Mouse (Mus musculus) small intestine, adult 2 months (tissue): ENCODE results near the gene Glg1. TPM values are rescaled to one million over a fixed set of nuclear protein-coding genes. Genes with fewer than 3 reads are reported as not detected.
"Not testable (repeated sequence)": the region's sequence is repeated elsewhere in the genome, so short reads cannot be mapped to it uniquely, and the experiment has no call there.

Experiments
- H3K27ac ChIP-seq: fragments of 200-500 bp; 2 replicates; pipeline ENCODE4 v1.5.1; 2012; ENCODE audit warnings: low read depth, low read length, control low read depth, inconsistent platforms; ENCODE audit not compliant: insufficient read depth
- H3K27me3 ChIP-seq: fragments of 200-500 bp; 2 replicates; pipeline ENCODE4 v1.6.1; 2012; ENCODE audit warnings: mild to moderate bottlenecking, moderate library complexity, low read length, inconsistent platforms; ENCODE audit not compliant: control insufficient read depth, insufficient read depth
- H3K36me3 ChIP-seq: fragments of 200-500 bp; 2 replicates; pipeline ENCODE4 v1.6.1; 2012; ENCODE audit warnings: mild to moderate bottlenecking, low read length, control low read depth, inconsistent platforms; ENCODE audit not compliant: control insufficient read depth, insufficient read depth
- H3K4me1 ChIP-seq: fragments of 200-500 bp; 2 replicates; pipeline ENCODE4 v1.6.1; 2012; ENCODE audit warnings: low read length, inconsistent platforms, mixed read lengths; ENCODE audit not compliant: control insufficient read depth, insufficient read depth, insufficient read length
- H3K4me3 ChIP-seq: fragments of 200-500 bp; 2 replicates; pipeline ENCODE4 v1.5.1; 2012; ENCODE audit warnings: low read depth, mild to moderate bottlenecking, control low read depth, inconsistent platforms, low read length, moderate library complexity
- CTCF ChIP-seq: fragments of 200-500 bp; IDR thresholded peaks from 2 replicates; pipeline ENCODE4 v1.5.1; 2012; ENCODE audit warnings: low read depth, mild to moderate bottlenecking, control low read depth, inconsistent platforms, low read length, moderate library complexity, mixed read lengths; ENCODE audit not compliant: insufficient replicate concordance, insufficient read length; ENCODE audit errors: extremely low read depth
- POLR2A ChIP-seq: fragments of 200-500 bp; IDR thresholded peaks from 2 replicates; pipeline ENCODE4 v1.6.1; 2012; ENCODE audit warnings: low read depth, mild to moderate bottlenecking, control low read depth, inconsistent platforms, low read length, moderate library complexity
- WGBS: fragments of 180-500 bp; shearing (Covaris S2); methylation state at CpG from one replicate; pipeline ENCODE4 v1.1.7; 2018; 5-methylcytosine and 5-hydroxymethylcytosine counted together
- polyA plus RNA-seq: library from polyadenylated mRNA; depleted of rRNA; stranded (reverse); fragments of >200 nt; gene quantifications from 2 replicates; pipeline ENCODE4 v1.2.3, GENCODE M21; 2012

The Glg1 gene
- polyA plus RNA-seq, 1 experiment, result 26.0 TPM

- Histone ChIP-seq H3K36me3 (peaks cover 9% of the 10 kb centered on the region), H3K27me3 (no peaks in the 10 kb centered on the region), H3K4me3 (peak overlapping the region; percentile 98), H3K27ac (peak overlapping the region; percentile 88), H3K4me1 (no peaks in the 10 kb centered on the region)
- TF ChIP-seq CTCF (no peak), POLR2A (no peak)
- WGBS, result under 1% methylated on average over 28 of the region's 28 CpGs
Observed at GRCm38 (mm10) chr8:111299363-111299820, 40.4 kb upstream of the Glg1 start.

GRCm38 (mm10) chr8:111298011-111298410 lies 39.0 kb upstream of the Glg1 start:
- 76% methylated on average over 1 of the region's 1 CpGs for WGBS
- H3K36me3 ChIP-seq, result peaks cover 20% of the 10 kb centered on the region
- H3K4me1 ChIP-seq, result no peaks in the 10 kb centered on the region
- no peak overlapping the region for H3K27ac ChIP-seq
- TF ChIP-seq CTCF (no peak), POLR2A (no peak)
- no peaks in the 10 kb centered on the region for H3K27me3 ChIP-seq
- H3K4me3 ChIP-seq, result no peak overlapping the region

- TF ChIP-seq CTCF (no peak), POLR2A (no peak)
- 81% methylated on average over 7 of the region's 7 CpGs for WGBS
- Histone ChIP-seq H3K27ac (no peak overlapping the region), H3K4me1 (no peaks in the 10 kb centered on the region), H3K4me3 (no peak overlapping the region), H3K36me3 (peaks cover 54% of the 10 kb centered on the region), H3K27me3 (no peaks in the 10 kb centered on the region)
Observed at GRCm38 (mm10) chr8:111291733-111292132, 32.7 kb upstream of the Glg1 start.

GRCm38 (mm10) chr8:111290586-111290985 lies 31.6 kb upstream of the Glg1 start:
- Histone ChIP-seq H3K36me3 (peaks cover 60% of the 10 kb centered on the region), H3K27me3 (no peaks in the 10 kb centered on the region), H3K27ac (no peak overlapping the region), H3K4me3 (no peak overlapping the region), H3K4me1 (no peaks in the 10 kb centered on the region)
- 95% methylated on average over 7 of the region's 7 CpGs for WGBS
- TF ChIP-seq POLR2A, result no peak

- peaks cover 71% of the 10 kb centered on the region for H3K36me3 ChIP-seq
Observed at GRCm38 (mm10) chr8:111285603-111286002, 26.6 kb upstream of the Glg1 start.

GRCm38 (mm10) chr8:111282093-111282492 lies 23.1 kb upstream of the Glg1 start:
- no peaks in the 10 kb centered on the region for H3K27me3 ChIP-seq
- no peaks in the 10 kb centered on the region for H3K4me1 ChIP-seq
- WGBS, result 92% methylated on average over 3 of the region's 3 CpGs
- H3K36me3 ChIP-seq, result peaks cover 67% of the 10 kb centered on the region
- no peak overlapping the region for H3K27ac ChIP-seq
- H3K4me3 ChIP-seq, result no peak overlapping the region
- no peak for TF ChIP-seq POLR2A
- TF ChIP-seq CTCF, result no peak

More at GRCm38 (mm10) chr8:111285603-111286002, 26.6 kb upstream of the Glg1 start:
- Histone ChIP-seq H3K27ac (no peak overlapping the region), H3K27me3 (no peaks in the 10 kb centered on the region), H3K4me3 (no peak overlapping the region), H3K4me1 (no peaks in the 10 kb centered on the region)
- TF ChIP-seq POLR2A (no peak), CTCF (no peak)
- WGBS, result 87% methylated on average over 4 of the region's 4 CpGs

GRCm38 (mm10) chr8:111268277-111268676 lies 9.3 kb upstream of the Glg1 start:
- H3K4me1 ChIP-seq, result peaks cover 4% of the 10 kb centered on the region; the same call in 1 of the 2 replicates
- peaks cover 7% of the 10 kb centered on the region for H3K36me3 ChIP-seq
- 77% methylated on average over 2 of the region's 2 CpGs for WGBS
- no peak overlapping the region for H3K27ac ChIP-seq
- no peak overlapping the region for H3K4me3 ChIP-seq
- H3K27me3 ChIP-seq, result no peaks in the 10 kb centered on the region
- no peak for TF ChIP-seq CTCF
- TF ChIP-seq POLR2A, result no peak

GRCm38 (mm10) chr8:111266161-111266560 lies 7.1 kb upstream of the Glg1 start:
- not testable (repeated sequence) for H3K4me3 ChIP-seq, H3K27ac ChIP-seq, H3K4me1 ChIP-seq, H3K27me3 ChIP-seq, H3K36me3 ChIP-seq
- WGBS, result 86% methylated on average over 7 of the region's 7 CpGs
